Mouse (Mus musculus) G1E (cell line): Measurements from ENCODE around the gene Acad12.
"Not testable (repeated sequence)": the region's sequence is repeated elsewhere in the genome, so short reads cannot be mapped to it uniquely, and the experiment has no call there.

Experiments
- CTCF ChIP-seq: IDR thresholded peaks from 2 replicates; pipeline ENCODE4 v1.5.1; 2012; ENCODE audit warnings: low read depth, low read length, inconsistent platforms, mixed read lengths
- GATA1 ChIP-seq: IDR thresholded peaks from 2 replicates; pipeline ENCODE4 v1.6.1; 2012; ENCODE audit warnings: borderline replicate concordance, low read length, inconsistent platforms, mixed read lengths
- GATA2 ChIP-seq: IDR thresholded peaks from 2 replicates; pipeline ENCODE4 v1.6.1; 2012; ENCODE audit warnings: low read depth, low read length, inconsistent platforms, borderline replicate concordance
- POLR2AphosphoS5 ChIP-seq: IDR thresholded peaks from 2 replicates; pipeline ENCODE4 v1.6.1; 2012; ENCODE audit warnings: low read depth, low read length, inconsistent platforms; ENCODE audit not compliant: insufficient replicate concordance
- TAL1 ChIP-seq: conservative IDR thresholded peaks from 2 replicates; pipeline ENCODE4 v1.6.1; 2012; ENCODE audit warnings: low read depth, low read length, inconsistent platforms, mixed read lengths

GRCm38 (mm10) chr5:121614921-121615320, 3.8 kb downstream of the Acad12 start:
- not testable (repeated sequence) for TF ChIP-seq CTCF, GATA1, GATA2, POLR2AphosphoS5, TAL1
